7 mouse cellular contexts compared by ENCODE assay signal in the genomic region with DNA sequence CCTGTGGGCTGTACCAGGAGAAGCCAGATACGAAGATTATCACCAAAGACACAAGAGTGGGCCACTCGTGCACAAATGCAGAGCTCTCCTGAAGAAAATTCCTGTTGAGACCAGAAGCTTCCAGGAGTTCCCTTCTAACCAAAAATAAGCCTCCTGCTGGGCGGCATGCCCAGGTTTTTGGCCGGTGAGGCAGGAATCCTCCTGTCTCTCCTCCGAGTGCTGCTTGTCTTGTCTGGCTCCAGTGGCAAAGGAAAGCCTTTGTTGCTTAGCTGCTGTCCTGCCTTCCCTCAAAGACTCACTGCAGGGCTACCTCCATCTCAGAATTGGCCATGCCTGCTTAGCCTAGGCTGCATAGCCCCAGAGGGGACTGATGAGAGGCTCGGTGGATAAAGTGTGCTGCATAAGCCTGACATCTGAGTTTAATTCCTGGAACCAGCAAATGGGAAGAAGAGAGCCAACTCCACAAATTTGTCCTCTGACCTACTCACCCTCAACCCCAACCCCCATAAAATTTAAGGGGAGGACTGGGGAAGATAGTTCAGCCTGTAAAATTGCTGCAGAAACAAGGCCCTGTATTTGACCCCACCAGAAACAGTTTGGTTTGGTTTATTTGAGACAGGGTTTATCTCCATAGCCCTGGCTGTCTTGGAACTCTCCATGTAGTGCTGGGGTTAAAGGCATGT. TPM values are rescaled to one million over a fixed set of nuclear protein-coding genes. Genes with fewer than 3 reads are reported as not detected.
A peak's percentile ranks its signal among the peaks of the same experiment; 100 is the strongest.
DNase-seq lines count a peak whose midpoint lies in the region; ATAC-seq and TF ChIP-seq lines count a peak whose summit lies in the region.

No protein-coding gene starts in this region.

- H3K27me3 ChIP-seq in liver, postnatal 0 days (ENCODE audit: insufficient read depth, low read length): no peaks in the 10 kb centered on the region
- H3K27me3 ChIP-seq in hindbrain, embryonic 13.5 days: no peaks in the 10 kb centered on the region

- no peaks in the 10 kb centered on the region for H3K9me3 ChIP-seq in liver, postnatal 0 days (ENCODE audit: low read length)
- H3K9me3 ChIP-seq in hindbrain, embryonic 13.5 days: no peaks in the 10 kb centered on the region

- H3K36me3 ChIP-seq in liver, postnatal 0 days (replicated peaks; ENCODE audit: insufficient read depth, low read length): peaks cover 89% of the 10 kb centered on the region
- peaks cover 59% of the 10 kb centered on the region for H3K36me3 ChIP-seq in hindbrain, embryonic 13.5 days

- no peak for DNase-seq in liver, postnatal 0 days
- DNase-seq in liver: no peak
- peak; percentile 70 to 71 for DNase-seq in cerebellum, postnatal 36 days
- peak; percentile 36 for DNase-seq in ovary, postnatal 14 days (ENCODE audit: low spot score)
- DNase-seq in embryo, embryonic 10.5 days (ENCODE audit: low spot score): no peak

- TF ChIP-seq EP300 in liver, postnatal 0 days (IDR thresholded peaks at IDR 0.05; ENCODE audit: low read depth): no peak

- H3K9ac ChIP-seq in liver, postnatal 0 days (replicated peaks): 0 out of 2 replicates have a peak overlapping the region, but pooled peaks have one; percentile 11
- H3K9ac ChIP-seq in hindbrain, embryonic 13.5 days: peak overlapping the region; percentile 59; the same call in 1 of the 2 replicates

- H3K27ac ChIP-seq in liver, postnatal 0 days (ENCODE audit: low read depth): no peak overlapping the region
- 0 out of 2 replicates have a peak overlapping the region, but pooled peaks have one; percentile 3 for H3K27ac ChIP-seq in hindbrain, embryonic 13.5 days

- no peak for TF ChIP-seq CTCF in liver, postnatal 0 days (IDR thresholded peaks at IDR 0.05; ENCODE audit: low read depth)

- H3K4me2 ChIP-seq in liver, postnatal 0 days (ENCODE audit: low read depth, low read length): no peak overlapping the region
- H3K4me2 ChIP-seq in hindbrain, embryonic 13.5 days: 0 out of 2 replicates have a peak overlapping the region, but pooled peaks have one; percentile 6

- no peak overlapping the region for H3K4me3 ChIP-seq in liver, postnatal 0 days (ENCODE audit: low read depth, low read length)
- H3K4me3 ChIP-seq in hindbrain, embryonic 13.5 days: no peak overlapping the region

- 63% methylated on average over 6 of the region's 6 CpGs for WGBS in liver, postnatal 0 days (ENCODE audit: insufficient replicate concordance)
- 61% methylated on average over 6 of the region's 6 CpGs for WGBS in hindbrain, embryonic 13.5 days

- ATAC-seq in liver, postnatal 0 days: no peak
- no peak for ATAC-seq in hindbrain, embryonic 13.5 days (ENCODE audit: low FRiP score)
- no peak for ATAC-seq in megakaryocyte-erythroid progenitor cell, adult 5-6 weeks (replicated peaks; ENCODE audit: low FRiP score, low TSS enrichment, poor library complexity, severe bottlenecking)

- peaks cover 33% of the 10 kb centered on the region for H3K4me1 ChIP-seq in liver, postnatal 0 days (ENCODE audit: insufficient read depth)
- H3K4me1 ChIP-seq in hindbrain, embryonic 13.5 days (replicated peaks): peaks cover 72% of the 10 kb centered on the region

RNA-seq across cellular contexts. Expression of a gene that starts 7.3 kb away (rescaled TPM):
- polyA plus RNA-seq in liver, postnatal 0 days (2015; fragmentation: Nextera tagmentation; extraction: Ambion mirVana): 97.7 and 97.9 TPM in 2 replicates
- 204 and 206 TPM in 2 replicates for polyA plus RNA-seq in hindbrain, embryonic 13.5 days (2015; fragmentation: Nextera tagmentation; extraction: Ambion mirVana)
- total RNA-seq in megakaryocyte-erythroid progenitor cell, adult 5-6 weeks (2014; fragmentation: Nextera tagmentation): 375 and 380 TPM in 2 replicates
- total RNA-seq in megakaryocyte-erythroid progenitor cell, adult 5-6 weeks (2017): 229 and 230 TPM in 2 replicates

RNA-seq across cellular contexts. Expression of a gene that starts 24.8 kb away (rescaled TPM):
- 0.13 and 0.18 TPM in 2 replicates for polyA plus RNA-seq in liver, postnatal 0 days (2015; fragmentation: Nextera tagmentation; extraction: Ambion mirVana)
- polyA plus RNA-seq in hindbrain, embryonic 13.5 days (2015; fragmentation: Nextera tagmentation; extraction: Ambion mirVana): not detected in 2 replicates
- 0.96 and 1.4 TPM in 2 replicates for total RNA-seq in megakaryocyte-erythroid progenitor cell, adult 5-6 weeks (2014; fragmentation: Nextera tagmentation)
- total RNA-seq in megakaryocyte-erythroid progenitor cell, adult 5-6 weeks (2017): not detected in 2 replicates

RNA-seq across cellular contexts. Expression of a gene that starts 41.2 kb away (rescaled TPM):
- polyA plus RNA-seq in liver, postnatal 0 days (2015; fragmentation: Nextera tagmentation; extraction: Ambion mirVana): 7.0 and 7.3 TPM in 2 replicates
- polyA plus RNA-seq in hindbrain, embryonic 13.5 days (2015; fragmentation: Nextera tagmentation; extraction: Ambion mirVana): 1.8 and 2.2 TPM in 2 replicates
- total RNA-seq in megakaryocyte-erythroid progenitor cell, adult 5-6 weeks (2014; fragmentation: Nextera tagmentation): 1.4 and 11.2 TPM in 2 replicates
- total RNA-seq in megakaryocyte-erythroid progenitor cell, adult 5-6 weeks (2017): 0.38 and 1.4 TPM in 2 replicates

Comparison
In these comparisons a context has a peak if more than half of its experiments do, and no peak if none do; other contexts are left out.
1. DNase-seq: peak in cerebellum, postnatal 36 days (2 of 2) and ovary, postnatal 14 days (single experiment); none in liver, postnatal 0 days (single experiment), liver (single experiment) and embryo, embryonic 10.5 days (single experiment).